Mouse (Mus musculus) heart, adult 2 months (tissue): Measurements from ENCODE around the gene Slc25a19. TPM values are rescaled to one million over a fixed set of nuclear protein-coding genes. Genes with fewer than 3 reads are reported as not detected.

Experiments
- DNase-seq, 2 experiments: peaks; one replicate each; pipeline ENCODE4 v3.0.0; 2021
- H3K27ac ChIP-seq: fragments of 200-600 bp; 2 replicates; pipeline ENCODE4 v1.8.1; 2022
- H3K27me3 ChIP-seq: fragments of 200-500 bp; 2 replicates; pipeline ENCODE4 v1.6.1; 2012; ENCODE audit warnings: mild to moderate bottlenecking, low read length, inconsistent platforms, mixed read lengths; ENCODE audit not compliant: control insufficient read depth, insufficient read depth
- H3K36me3 ChIP-seq: fragments of 200-500 bp; 2 replicates; pipeline ENCODE4 v1.6.1; 2012; ENCODE audit warnings: low read length, inconsistent platforms; ENCODE audit not compliant: control insufficient read depth, insufficient read depth
- H3K4me1 ChIP-seq: fragments of 200-500 bp; 2 replicates; pipeline ENCODE4 v1.6.1; 2011; ENCODE audit warnings: low read length; ENCODE audit not compliant: control insufficient read depth, insufficient read depth
- H3K4me3 ChIP-seq: fragments of 200-600 bp; 2 replicates; pipeline ENCODE4 v1.8.1; 2022
- H3K79me2 ChIP-seq: fragments of 200-500 bp; replicated peaks from 2 replicates; pipeline ENCODE4 v1.6.1; 2012; ENCODE audit warnings: mild to moderate bottlenecking, inconsistent platforms, low read length, moderate library complexity, mixed read lengths; ENCODE audit not compliant: control insufficient read depth, insufficient read depth
- H3K9ac ChIP-seq: fragments of 200-500 bp; 2 replicates; pipeline ENCODE4 v1.6.1; 2012; ENCODE audit warnings: low read depth, mild to moderate bottlenecking, control low read depth, inconsistent platforms, low read length, mixed read lengths
- CTCF ChIP-seq: fragments of 200-600 bp; IDR thresholded peaks from 2 replicates; pipeline ENCODE4 v1.8.1; 2022; ENCODE audit warnings: antibody characterized with exemption, mild to moderate bottlenecking, moderate library complexity
- EP300 ChIP-seq: fragments of 200-500 bp; IDR thresholded peaks from 2 replicates; pipeline ENCODE4 v1.6.1; 2011; ENCODE audit warnings: low read depth, low read length, control low read depth; ENCODE audit not compliant: insufficient read depth
- POLR2A ChIP-seq: fragments of 200-500 bp; IDR thresholded peaks from 2 replicates; pipeline ENCODE4 v1.6.1; 2011; ENCODE audit warnings: mild to moderate bottlenecking, low read depth, low read length, control low read depth; ENCODE audit not compliant: insufficient read depth
- WGBS: fragments of 180-500 bp; shearing (Covaris S2); methylation state at CpG from one replicate; pipeline ENCODE4 v1.1.7; 2018; 5-methylcytosine and 5-hydroxymethylcytosine counted together
- intact Hi-C: fragments of 180-260 bp; cut with DNase I; formaldehyde crosslinking; loops from one replicate; pipeline ENCODE4 v1.15.1; 2025
- polyA plus RNA-seq: library from polyadenylated mRNA; depleted of rRNA; stranded (reverse); fragments of >200 nt; gene quantifications from 2 replicates; pipeline ENCODE4 v1.2.3, GENCODE M21; 2012
- total RNA-seq, 2 experiments: library from RNA; stranded (reverse); gene quantifications; 2 replicates each; pipeline ENCODE4 v1.2.3; 2021

The Slc25a19 gene
- total and polyA plus RNA-seq, 3 experiments, result 32.9 to 97.1 (median 40.7) TPM

GRCm38 (mm10) chr11:115644308-115644707 lies 16.2 kb upstream of the Slc25a19 start:
- no peak overlapping the region for H3K9ac ChIP-seq
- 86% methylated on average over 13 of the region's 13 CpGs for WGBS
- no peaks in the 10 kb centered on the region for H3K36me3 ChIP-seq
- H3K79me2 ChIP-seq, result no peaks in the 10 kb centered on the region
- no peak for DNase-seq
- no peak overlapping the region for H3K4me3 ChIP-seq
- no peak for TF ChIP-seq CTCF
- TF ChIP-seq POLR2A, result no peak
- no peak for TF ChIP-seq EP300
- no peak overlapping the region for H3K27ac ChIP-seq
- intact Hi-C loops, result no loop called here
- no peaks in the 10 kb centered on the region for H3K4me1 ChIP-seq
- H3K27me3 ChIP-seq, result no peaks in the 10 kb centered on the region

GRCm38 (mm10) chr11:115643265-115643664 lies 15.2 kb upstream of the Slc25a19 start:
- Histone ChIP-seq H3K9ac (no peak overlapping the region), H3K36me3 (no peaks in the 10 kb centered on the region), H3K79me2 (no peaks in the 10 kb centered on the region), H3K27me3 (no peaks in the 10 kb centered on the region), H3K4me1 (no peaks in the 10 kb centered on the region), H3K27ac (no peak overlapping the region), H3K4me3 (no peak overlapping the region)
- intact Hi-C loops, result no loop called here
- WGBS, result 69% methylated on average over 10 of the region's 10 CpGs
- TF ChIP-seq EP300, result no peak
- TF ChIP-seq CTCF, result no peak
- no peak for TF ChIP-seq POLR2A
- DNase-seq, result no peak

- no peak overlapping the region for H3K27ac ChIP-seq
- H3K27me3 ChIP-seq, result no peaks in the 10 kb centered on the region
- DNase-seq, result no peak
- H3K4me1 ChIP-seq, result no peaks in the 10 kb centered on the region
- TF ChIP-seq POLR2A (no peak), CTCF (no peak), EP300 (no peak)
- H3K4me3 ChIP-seq, result no peak overlapping the region
- 89% methylated on average over 2 of the region's 2 CpGs for WGBS
- no peaks in the 10 kb centered on the region for H3K79me2 ChIP-seq
- intact Hi-C loops, result no loop called here
- H3K9ac ChIP-seq, result no peak overlapping the region
- no peaks in the 10 kb centered on the region for H3K36me3 ChIP-seq
Observed at GRCm38 (mm10) chr11:115642705-115643104, 14.6 kb upstream of the Slc25a19 start.

- intact Hi-C loops, result no loop called here
- no peak for DNase-seq
- WGBS, result 84% methylated on average over 4 of the region's 4 CpGs
Observed at GRCm38 (mm10) chr11:115641664-115642036, 13.6 kb upstream of the Slc25a19 start.

GRCm38 (mm10) chr11:115640978-115641663 lies 13.0 kb upstream of the Slc25a19 start:
- no peaks in the 10 kb centered on the region for H3K36me3 ChIP-seq
- H3K4me3 ChIP-seq, result no peak overlapping the region
- no peak overlapping the region for H3K27ac ChIP-seq
- DNase-seq, result peak in 1 of 2 experiments; percentile 46
- no peaks in the 10 kb centered on the region for H3K79me2 ChIP-seq
- WGBS, result 40% methylated on average over 14 of the region's 14 CpGs
- TF ChIP-seq CTCF (0 out of 2 replicates have a peak, but pooled peaks have one; percentile 6), POLR2A (no peak)
- H3K9ac ChIP-seq, result no peak overlapping the region
- H3K27me3 ChIP-seq, result no peaks in the 10 kb centered on the region
- intact Hi-C loops, result no loop called here
- H3K4me1 ChIP-seq, result no peaks in the 10 kb centered on the region

More at GRCm38 (mm10) chr11:115641664-115642036, 13.6 kb upstream of the Slc25a19 start:
- no peak for TF ChIP-seq CTCF
- TF ChIP-seq EP300, result no peak
- no peak for TF ChIP-seq POLR2A
- Histone ChIP-seq H3K9ac (no peak overlapping the region), H3K36me3 (no peaks in the 10 kb centered on the region), H3K27ac (no peak overlapping the region), H3K27me3 (no peaks in the 10 kb centered on the region), H3K4me1 (no peaks in the 10 kb centered on the region), H3K79me2 (no peaks in the 10 kb centered on the region), H3K4me3 (no peak overlapping the region)

GRCm38 (mm10) chr11:115640311-115640828 lies 12.3 kb upstream of the Slc25a19 start:
- Histone ChIP-seq H3K4me1 (no peaks in the 10 kb centered on the region), H3K9ac (no peak overlapping the region), H3K27ac (no peak overlapping the region), H3K27me3 (no peaks in the 10 kb centered on the region), H3K4me3 (no peak overlapping the region), H3K36me3 (no peaks in the 10 kb centered on the region), H3K79me2 (no peaks in the 10 kb centered on the region)
- 84% methylated on average over 3 of the region's 4 CpGs for WGBS
- intact Hi-C loops, result no loop called here
- no peak for DNase-seq
- TF ChIP-seq EP300 (no peak), POLR2A (no peak), CTCF (no peak)
